Mouse (Mus musculus): Measurements from ENCODE around the gene Vmn1r18.

GRCm38 (mm10) chr6:57363627-57364026, 32.0 kb downstream of the Vmn1r18 start, which contains the start of gene Vmn1r17:
- TF ChIP-seq CTCF (IDR thresholded peaks at IDR 0.05; ENCODE audit: extremely low read depth, insufficient read length, insufficient replicate concordance, low read depth, low read length) (no peak), POLR2A (IDR thresholded peaks at IDR 0.05; ENCODE audit: low read depth, low read length) (no peak)
